Mouse (Mus musculus): ENCODE measurements at regions not wholly inside any gene's neighbourhood (a gene's known extent, or its start where the extent isn't known, plus 50 kb on each side); places are given as distances from the start of the nearest gene placed in this dataset.

DNA sequence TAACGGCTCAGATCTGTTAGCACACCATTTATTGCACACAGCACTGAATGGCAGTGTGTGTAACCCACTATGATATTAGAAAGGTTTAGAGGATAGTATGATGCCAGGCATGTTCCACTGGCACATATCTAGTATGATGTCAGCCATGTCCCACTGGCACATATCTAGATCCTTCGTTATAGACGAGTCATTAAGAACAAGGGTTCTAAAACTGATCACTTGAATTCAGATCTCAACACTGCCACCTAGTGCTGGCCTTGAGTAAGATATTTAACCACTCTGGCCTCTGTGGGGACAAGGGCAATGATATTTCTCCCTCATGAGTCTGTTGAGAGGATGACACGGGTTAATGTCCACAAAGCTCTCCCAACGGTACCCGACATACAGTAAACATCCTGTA, 78.0 kb downstream of the Rwdd3 start:
- Histone ChIP-seq H3K9me3 (replicated peaks; ENCODE audit: insufficient read depth, low read length) (no peaks in the 10 kb centered on the region), H3K4me3 (ENCODE audit: control insufficient read depth in 1 of 2, insufficient read depth in 1 of 2, low read depth in 2 of 2, low read length in 2 of 2) (no peak overlapping the region), H3K27me3 (ENCODE audit: control insufficient read depth in 1 of 2, insufficient read depth in 2 of 2, low read length in 2 of 2) (no peaks in the 10 kb centered on the region), H3K79me2 (ENCODE audit: control insufficient read depth, insufficient read depth, low read length, poor library complexity) (no peaks in the 10 kb centered on the region), H3K9ac (ENCODE audit: control insufficient read depth, low read depth, low read length, poor library complexity, severe bottlenecking) (no peak overlapping the region), H3K36me3 (ENCODE audit: control insufficient read depth in 1 of 2, insufficient read depth in 2 of 2, low read length in 2 of 2) (no peaks in the 10 kb centered on the region), H3K27ac (ENCODE audit: control insufficient read depth, low read depth, low read length) (no peak overlapping the region), H3K4me1 (ENCODE audit: control insufficient read depth in 1 of 2, insufficient read depth in 2 of 2, low read length in 2 of 2) (no peaks in the 10 kb centered on the region)
- DNase-seq (ENCODE audit: low read depth, low spot score) = peak; percentile 27
- no peak for TF ChIP-seq MYB (IDR thresholded peaks at IDR 0.05; ENCODE audit: low read depth, low read length)
- no peak for TF ChIP-seq TCF12 (IDR thresholded peaks at IDR 0.05; ENCODE audit: low read depth, low read length)
- no peak for TF ChIP-seq EP300 (IDR thresholded peaks at IDR 0.05; ENCODE audit: low read depth in 1 of 2, low read length in 2 of 2)
- peak; percentile 29 for TF ChIP-seq SMC3 (IDR thresholded peaks at IDR 0.05; ENCODE audit: low read depth, low read length)
- TF ChIP-seq KAT2A (conservative IDR thresholded peaks at IDR 0.05; ENCODE audit: low read depth, low read length) = no peak
- TF ChIP-seq HCFC1 (IDR thresholded peaks at IDR 0.05; ENCODE audit: low read depth, low read length) = no peak
- TF ChIP-seq TAL1 (IDR thresholded peaks at IDR 0.05; ENCODE audit: low read length) = no peak
- no peak for TF ChIP-seq USF2 (IDR thresholded peaks at IDR 0.05; ENCODE audit: borderline replicate concordance in 1 of 2, insufficient read depth in 1 of 2, low read depth in 1 of 2, low read length in 2 of 2)
- TF ChIP-seq RAD21 (IDR thresholded peaks at IDR 0.05; ENCODE audit: low read depth, low read length) = peak; percentile 11
- peak; percentile 9 to 33 (median 12); a peak in 3 of 6 replicates for TF ChIP-seq CTCF (IDR thresholded peaks at IDR 0.05 in 2 of 3, conservative IDR thresholded peaks at IDR 0.05 in 1 of 3; ENCODE audit: control insufficient read depth in 1 of 3, insufficient read depth in 1 of 3, low read depth in 2 of 3, low read length in 3 of 3, poor library complexity in 1 of 3, severe bottlenecking in 1 of 3)

DNA sequence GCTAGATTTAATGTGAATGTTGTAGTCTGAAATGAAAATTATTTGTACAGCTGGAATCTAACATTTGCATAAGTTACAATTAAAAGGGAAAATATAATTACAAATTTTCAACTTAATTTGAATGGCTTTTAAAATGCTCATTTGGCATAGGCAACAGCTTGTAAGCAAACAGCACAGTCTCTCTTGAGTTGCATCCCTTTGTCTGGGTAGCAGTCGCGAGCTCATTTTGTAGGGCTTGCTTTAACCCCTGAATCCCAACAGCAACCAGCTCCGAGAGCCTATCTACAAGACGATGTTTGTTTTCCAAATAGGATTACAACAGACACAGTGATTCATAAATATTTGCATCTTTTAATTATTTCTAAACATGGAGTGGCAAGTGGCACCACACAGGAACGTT, 82.8 kb downstream of the Rwdd3 start:
- Histone ChIP-seq H3K27ac (ENCODE audit: control insufficient read depth, low read depth, low read length) (no peak overlapping the region), H3K79me2 (ENCODE audit: control insufficient read depth, insufficient read depth, low read length, poor library complexity) (no peaks in the 10 kb centered on the region; the same call in 1 of the 2 replicates), H3K9ac (ENCODE audit: control insufficient read depth, low read depth, low read length, poor library complexity, severe bottlenecking) (no peak overlapping the region), H3K9me3 (replicated peaks; ENCODE audit: insufficient read depth, low read length) (no peaks in the 10 kb centered on the region), H3K27me3 (ENCODE audit: control insufficient read depth in 1 of 2, insufficient read depth in 2 of 2, low read length in 2 of 2) (no peaks in the 10 kb centered on the region), H3K4me1 (ENCODE audit: control insufficient read depth in 1 of 2, insufficient read depth in 2 of 2, low read length in 2 of 2) (no peaks in the 10 kb centered on the region), H3K4me3 (ENCODE audit: control insufficient read depth in 1 of 2, insufficient read depth in 1 of 2, low read depth in 2 of 2, low read length in 2 of 2) (no peak overlapping the region), H3K36me3 (ENCODE audit: control insufficient read depth in 1 of 2, insufficient read depth in 2 of 2, low read length in 2 of 2) (no peaks in the 10 kb centered on the region)
- DNase-seq (ENCODE audit: low read depth, low spot score) = no peak
- TF ChIP-seq ZKSCAN1 (IDR thresholded peaks at IDR 0.05; ENCODE audit: low read depth, low read length) = no peak
- no peak for TF ChIP-seq MXI1 (IDR thresholded peaks at IDR 0.05; ENCODE audit: low read depth, low read length)
- TF ChIP-seq CHD1 (IDR thresholded peaks at IDR 0.05; ENCODE audit: low read depth, low read length) = no peak
- TF ChIP-seq E2F4 (IDR thresholded peaks at IDR 0.05; ENCODE audit: borderline replicate concordance, low read depth, low read length) = no peak
- TF ChIP-seq BHLHE40 (IDR thresholded peaks at IDR 0.05; ENCODE audit: borderline replicate concordance, low read depth, low read length) = no peak
- TF ChIP-seq NELFE (IDR thresholded peaks at IDR 0.05; ENCODE audit: low read depth, low read length) = no peak
- TF ChIP-seq MYC (IDR thresholded peaks at IDR 0.05; ENCODE audit: low read depth, low read length) = no peak
- TF ChIP-seq HCFC1 (IDR thresholded peaks at IDR 0.05; ENCODE audit: low read depth, low read length) = no peak
- no peak for TF ChIP-seq NRF1 (IDR thresholded peaks at IDR 0.05; ENCODE audit: insufficient read depth, low read depth, low read length, poor library complexity, severe bottlenecking)
- TF ChIP-seq CHD2 (IDR thresholded peaks at IDR 0.05; ENCODE audit: low read length) = no peak
- no peak for TF ChIP-seq MAX (IDR thresholded peaks at IDR 0.05; ENCODE audit: low read length)
- no peak for TF ChIP-seq ETS1 (IDR thresholded peaks at IDR 0.05; ENCODE audit: low read depth, low read length)
- no peak for TF ChIP-seq TCF12 (IDR thresholded peaks at IDR 0.05; ENCODE audit: low read depth, low read length)
- TF ChIP-seq RCOR1 (IDR thresholded peaks at IDR 0.05; ENCODE audit: low read depth, low read length) = no peak
- TF ChIP-seq MEF2A (IDR thresholded peaks at IDR 0.05; ENCODE audit: extremely low read depth, insufficient replicate concordance, low read depth, low read length, poor library complexity, severe bottlenecking) = no peak

All from MEL (cell line).